Mouse (Mus musculus): ENCODE data around the gene Zmynd8.

Gene Zmynd8

DNA sequence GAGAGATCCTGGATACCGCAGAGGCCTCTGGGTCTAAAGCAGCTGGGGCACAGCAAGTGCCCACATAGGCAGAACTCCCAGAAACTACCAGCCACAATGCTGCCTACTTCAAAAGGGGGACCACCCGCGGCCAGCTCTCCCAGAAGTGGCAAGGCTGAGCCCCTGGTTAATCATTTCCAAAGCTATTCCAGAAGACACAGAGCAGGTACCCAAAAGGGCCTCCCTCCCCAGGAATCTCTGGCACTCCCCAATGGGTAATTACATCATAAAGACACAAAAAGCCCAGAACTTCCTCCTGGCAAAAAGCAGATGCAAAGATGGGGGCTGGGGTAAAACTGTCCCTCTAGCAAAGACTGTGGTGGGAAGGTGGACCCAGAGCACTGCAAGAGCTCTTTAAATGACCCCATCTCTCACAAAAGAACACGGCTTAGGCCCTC, 41.4 kb downstream of the Zmynd8 start:
- DNase-seq, result peak; percentile 41

DNA sequence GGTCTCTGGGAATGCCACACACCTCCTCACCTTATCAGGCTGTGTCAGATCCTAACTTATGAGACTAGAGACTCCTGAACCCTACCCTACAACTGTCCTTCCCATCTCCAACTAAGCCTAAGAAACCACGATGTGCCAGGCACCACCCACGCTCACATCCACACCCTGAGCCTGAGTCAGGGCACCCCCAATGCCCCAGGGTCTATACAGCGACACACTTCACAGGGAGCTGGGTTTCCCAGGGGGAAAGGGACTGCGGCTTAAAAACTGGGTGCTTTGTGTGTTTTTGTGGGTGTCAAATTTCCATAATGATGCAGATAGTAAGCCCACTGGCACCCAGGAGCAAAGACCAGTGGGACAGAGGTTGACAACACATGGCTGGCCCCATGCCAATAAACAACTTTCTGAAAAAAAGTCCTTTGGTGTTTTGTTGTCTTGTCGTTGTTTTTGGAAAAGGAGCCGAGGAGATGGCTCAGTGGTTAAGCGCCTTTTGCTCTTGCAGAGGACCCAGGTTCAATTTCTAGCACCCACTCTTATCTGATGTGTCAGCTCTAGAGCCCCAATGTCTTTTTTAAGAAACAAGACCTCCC, 42.1 kb downstream of the Zmynd8 start:
- DNase-seq, result no peak

DNA sequence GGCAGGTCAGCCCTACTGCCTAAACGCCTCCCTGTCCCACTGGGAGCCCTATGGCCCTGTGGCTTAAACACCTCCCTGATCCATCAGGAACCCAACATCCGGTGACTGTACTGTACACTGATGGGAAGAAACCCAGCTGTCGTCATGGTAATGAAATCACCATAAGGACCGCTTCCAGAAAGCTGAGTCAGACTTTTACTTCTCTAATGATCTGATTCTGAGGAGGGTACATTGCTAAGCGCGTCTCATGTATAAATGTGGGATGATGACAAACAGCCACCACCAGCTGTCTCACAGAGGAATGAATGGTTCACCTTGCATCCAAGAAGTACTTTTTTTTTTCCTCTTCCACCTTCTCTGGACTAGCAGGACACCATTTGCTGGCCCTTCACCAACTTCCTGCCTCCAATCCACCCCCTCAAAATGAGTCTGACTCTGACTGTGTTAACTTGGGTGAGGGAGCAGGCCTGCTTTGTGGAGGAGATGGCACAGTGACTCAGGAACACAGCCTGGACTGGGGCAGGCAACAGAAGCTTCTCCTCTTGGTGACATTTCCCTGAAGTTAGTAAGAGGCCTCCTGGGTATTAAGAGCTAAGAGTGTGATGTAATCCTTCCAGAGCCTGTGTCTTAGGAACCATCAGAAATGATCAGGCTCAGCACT, 43.0 kb downstream of the Zmynd8 start:
- peak; percentile 53 for DNase-seq

DNA sequence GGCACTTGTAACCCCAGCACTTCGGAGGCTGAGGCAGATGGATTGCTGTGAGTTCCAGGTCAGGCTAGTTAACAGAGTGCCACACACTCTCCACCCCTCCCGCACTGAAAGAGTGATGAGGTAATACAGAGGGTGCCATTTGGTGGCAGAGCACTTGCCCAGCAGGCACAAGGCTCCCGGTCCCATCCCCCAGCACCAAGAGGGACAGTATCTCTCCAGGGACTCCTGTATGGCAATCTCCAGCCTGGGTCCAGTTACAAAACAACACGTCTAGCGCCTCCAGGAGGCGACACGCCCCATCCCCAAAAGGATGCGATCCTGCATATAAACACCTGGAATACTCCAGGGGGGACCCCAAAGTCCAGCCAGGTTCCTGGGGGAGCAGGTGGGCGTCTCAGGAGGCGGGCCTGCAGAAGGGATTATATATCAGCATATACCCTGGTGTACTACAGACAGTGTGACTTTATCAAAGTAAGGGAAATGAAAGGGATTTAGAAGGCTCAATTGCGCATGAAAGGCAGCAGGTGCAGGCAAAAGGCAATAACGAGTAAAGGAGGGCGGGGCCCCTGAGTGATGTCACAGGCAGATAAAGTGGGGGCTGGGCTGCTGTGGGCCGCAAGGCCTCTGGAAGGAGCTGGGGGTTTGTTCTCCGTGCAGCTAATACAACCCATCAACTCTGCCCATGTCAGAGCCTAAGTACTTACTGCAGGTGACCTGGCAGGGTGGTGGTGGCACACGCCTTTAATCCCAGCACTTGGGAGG, 44.4 kb downstream of the Zmynd8 start:
- no peak for DNase-seq

DNA sequence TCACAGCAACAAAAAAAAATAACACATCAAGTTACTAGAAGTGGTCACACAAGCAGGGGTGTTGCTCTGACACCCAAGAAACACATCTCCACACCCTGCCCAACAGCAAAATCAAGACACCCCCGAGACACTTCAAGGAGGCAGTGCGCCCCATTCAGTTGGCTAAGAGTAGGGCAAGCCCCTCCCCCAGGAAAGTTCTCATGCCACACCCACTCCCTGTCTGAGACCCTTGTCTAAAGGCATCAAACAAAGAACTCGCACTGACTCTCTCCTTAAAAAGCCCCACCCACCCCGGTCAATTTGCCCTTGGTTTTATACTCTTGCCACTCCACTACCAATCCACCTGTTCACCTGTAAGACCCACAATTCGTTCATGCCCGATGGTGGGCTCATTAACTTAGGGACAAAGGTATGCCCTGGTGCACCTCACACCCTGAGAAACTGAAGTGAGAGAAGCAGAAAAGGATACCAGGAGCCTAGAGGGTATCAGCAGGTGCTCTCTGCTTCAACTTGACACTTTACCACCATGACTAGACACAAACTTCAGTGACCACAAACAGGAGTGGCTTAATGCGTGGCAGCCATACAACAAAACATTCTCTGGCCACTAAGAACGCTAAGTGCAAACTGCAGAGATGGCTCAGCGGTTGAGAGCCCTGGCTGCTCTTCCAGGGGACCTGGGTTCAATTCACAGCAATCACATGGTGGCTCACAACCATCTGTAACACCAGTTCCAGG, 45.8 kb downstream of the Zmynd8 start:
- DNase-seq, result no peak

DNA sequence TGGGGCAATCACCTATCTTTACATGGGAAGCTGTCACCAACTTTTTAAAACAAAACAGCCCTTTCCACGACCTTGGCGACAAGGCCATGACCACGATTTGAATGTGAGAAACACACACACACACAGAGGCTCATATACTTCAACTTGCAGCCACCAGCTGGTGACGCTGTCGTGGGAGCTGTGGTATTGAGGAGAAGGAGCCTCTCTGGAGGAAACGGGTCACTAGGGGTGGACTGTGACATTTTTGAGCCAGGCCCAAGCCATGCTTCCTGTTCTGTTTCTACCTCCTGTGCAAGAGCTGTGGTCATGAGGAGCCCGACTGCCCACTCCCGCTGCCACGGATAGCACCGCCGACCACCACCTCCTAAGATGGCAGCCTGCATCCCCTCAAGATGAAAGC, 46.4 kb downstream of the Zmynd8 start:
- DNase-seq, result peak; percentile 37

DNA sequence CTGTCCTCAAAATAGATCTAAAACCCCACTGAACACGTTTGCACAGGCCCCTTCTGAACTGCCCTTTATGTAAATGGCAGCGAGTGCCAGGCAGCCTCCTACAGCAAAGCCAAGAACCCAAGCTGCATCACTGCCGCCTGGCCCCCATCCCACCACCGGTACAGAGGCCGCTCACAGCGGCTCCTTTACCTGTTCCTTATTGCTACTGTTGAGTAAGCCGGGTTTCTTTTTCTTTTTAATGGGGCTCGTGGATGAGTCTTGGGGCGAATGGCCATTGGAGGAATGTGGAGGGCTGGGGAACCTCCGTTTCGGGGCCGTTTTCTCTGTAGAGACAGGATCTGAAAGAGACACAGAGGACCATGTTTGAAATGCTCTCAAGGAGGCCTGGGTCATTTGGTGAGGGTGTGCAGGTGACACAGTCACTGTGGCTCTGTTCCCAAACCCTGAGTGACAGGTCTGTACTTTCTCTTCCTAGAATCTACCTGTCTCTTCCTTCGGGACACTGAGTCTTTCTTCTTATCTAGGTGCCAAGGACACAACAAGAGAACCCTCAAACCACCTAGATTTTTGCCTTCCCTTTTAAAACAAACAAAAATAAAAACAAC, 46.9 kb downstream of the Zmynd8 start:
- DNase-seq, result no peak

DNA sequence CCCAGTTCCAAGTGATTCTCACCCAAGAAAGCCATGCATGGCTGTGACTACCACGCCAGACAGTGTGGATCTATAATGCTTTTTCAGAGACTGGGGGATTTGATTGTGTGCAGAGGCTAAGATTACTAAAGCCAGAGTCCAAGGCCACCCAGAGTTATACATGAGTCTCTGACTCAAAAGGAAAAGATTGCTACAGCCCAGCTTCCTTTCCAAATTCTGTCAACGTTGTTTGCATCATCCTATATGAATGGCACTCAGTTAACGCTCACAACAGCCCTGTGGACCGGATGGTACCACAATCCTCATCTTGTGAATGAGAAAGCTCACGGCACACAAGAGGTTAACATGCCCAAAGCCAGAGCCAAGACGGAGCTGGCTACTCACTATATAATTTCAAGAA, 48.0 kb downstream of the Zmynd8 start:
- DNase-seq, result no peak

DNA sequence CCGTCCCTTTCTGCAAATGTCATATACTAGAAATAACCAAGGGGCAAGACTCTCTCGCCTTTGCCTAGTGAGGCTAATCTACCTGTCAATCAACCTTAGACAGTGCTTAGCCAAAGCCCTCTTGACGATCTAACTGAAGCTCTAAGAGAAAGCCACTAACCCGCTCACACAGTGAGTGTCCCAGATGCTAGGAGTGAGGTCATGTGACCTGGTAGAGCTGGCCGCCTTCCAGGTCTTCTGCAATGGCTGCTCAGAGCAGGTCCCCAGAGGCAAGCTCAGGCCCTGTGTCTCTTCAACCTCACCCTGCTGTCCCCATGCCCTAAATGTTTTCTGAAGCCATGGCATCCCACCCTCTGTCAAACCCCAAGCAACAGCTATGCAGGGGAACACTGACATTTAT, 49.7 kb downstream of the Zmynd8 start:
- peak; percentile 77 for DNase-seq

DNA sequence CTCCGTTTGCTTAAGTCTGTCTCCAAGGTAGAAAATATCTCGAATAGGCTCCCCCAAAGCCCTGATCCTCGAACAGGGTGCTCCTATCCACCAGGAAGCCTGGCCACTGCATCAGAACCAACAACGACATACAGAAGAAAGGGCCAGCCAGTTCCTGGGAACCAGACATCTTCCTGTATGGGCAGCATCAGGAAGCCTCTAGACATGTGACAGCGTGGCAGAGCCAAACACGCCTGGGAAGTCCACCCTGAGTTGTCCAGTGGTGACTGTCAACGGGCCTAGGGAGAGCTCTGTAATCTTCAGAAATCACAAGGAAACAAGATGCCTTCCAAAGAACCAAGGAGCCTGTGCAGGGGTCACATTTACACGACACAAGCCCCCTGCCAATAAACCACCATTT, 52.0 kb downstream of the Zmynd8 start:
- DNase-seq, result peak; percentile 27

DNA sequence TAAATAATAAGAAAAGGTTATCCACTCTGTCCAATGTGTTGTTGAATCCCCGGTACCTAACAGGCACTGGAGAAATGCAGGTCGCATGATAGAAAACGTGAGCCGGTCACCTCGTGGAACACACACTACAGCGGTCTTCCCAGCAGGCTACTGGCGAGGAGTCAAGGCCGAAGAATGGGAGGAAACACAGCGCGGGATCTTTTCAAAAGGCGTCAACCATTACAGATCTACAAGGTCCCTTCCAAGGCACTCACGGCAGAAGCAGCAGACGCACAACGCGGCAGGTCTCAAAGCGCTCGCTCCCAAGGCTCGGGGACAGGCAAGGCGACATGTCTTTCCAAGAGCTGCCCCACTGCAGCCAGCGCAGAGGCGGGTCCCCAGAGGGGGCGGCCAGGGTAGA, 53.3 kb downstream of the Zmynd8 start:
- DNase-seq, result peak; percentile 49

DNA sequence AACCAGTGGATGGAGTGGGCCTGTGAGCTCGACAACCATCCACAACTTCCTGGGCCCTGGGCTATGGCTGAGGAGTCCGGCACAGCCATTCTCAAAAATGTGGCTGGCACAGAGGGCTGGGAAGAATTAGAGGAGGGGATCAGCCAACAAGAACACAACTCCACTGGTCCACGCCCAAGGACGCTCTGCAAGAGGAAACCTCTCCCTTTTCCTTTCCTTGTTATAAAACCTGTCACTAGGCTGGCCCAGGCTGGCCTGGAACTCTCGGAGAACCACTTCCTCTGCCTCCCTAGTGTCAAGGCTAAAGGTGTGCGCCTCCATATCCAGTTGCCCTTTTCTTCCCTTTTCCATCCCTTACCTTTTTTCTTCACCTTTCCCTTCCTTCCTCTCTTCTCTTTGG, 55.5 kb downstream of the Zmynd8 start:
- DNase-seq, result peak; percentile 55

DNA sequence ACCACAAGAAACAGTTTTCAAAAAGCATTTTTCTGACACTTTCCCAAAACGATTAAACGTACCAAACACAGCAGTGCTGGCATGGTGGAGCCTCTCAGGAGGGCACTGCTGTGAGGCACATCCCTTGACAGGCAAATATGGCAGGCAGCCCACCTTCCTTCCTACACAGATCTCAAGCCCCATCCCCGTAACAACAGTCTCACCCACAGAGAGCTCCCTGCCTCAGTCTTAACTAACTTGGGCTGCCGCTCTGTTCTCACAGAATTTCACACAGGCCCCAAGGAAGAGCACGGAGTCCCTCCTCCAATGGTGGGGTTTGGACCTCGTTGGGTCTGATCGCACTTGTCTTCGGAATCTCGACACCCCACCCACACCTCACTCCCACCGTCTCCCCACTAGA, 56.6 kb downstream of the Zmynd8 start:
- no peak for DNase-seq

DNA sequence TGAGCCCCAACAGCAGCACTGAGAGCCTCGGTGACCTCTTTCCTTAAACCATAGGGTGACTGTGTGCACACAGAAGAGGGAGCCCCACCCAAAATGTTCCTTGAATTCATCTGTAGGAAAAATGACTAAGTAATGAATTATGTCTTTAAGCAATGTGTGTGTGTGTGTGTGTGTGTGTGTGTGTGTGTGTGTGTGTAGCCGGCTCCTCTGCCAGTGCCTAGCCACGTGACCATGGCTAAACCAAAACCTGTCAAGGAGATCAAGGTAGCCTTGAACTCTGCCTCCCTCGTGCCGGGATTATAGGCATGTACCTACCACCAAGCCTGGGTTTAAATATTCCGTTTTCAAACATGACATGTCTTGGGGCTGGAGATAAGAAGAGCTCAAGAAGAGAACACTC, 57.0 kb downstream of the Zmynd8 start:
- DNase-seq, result no peak

DNA sequence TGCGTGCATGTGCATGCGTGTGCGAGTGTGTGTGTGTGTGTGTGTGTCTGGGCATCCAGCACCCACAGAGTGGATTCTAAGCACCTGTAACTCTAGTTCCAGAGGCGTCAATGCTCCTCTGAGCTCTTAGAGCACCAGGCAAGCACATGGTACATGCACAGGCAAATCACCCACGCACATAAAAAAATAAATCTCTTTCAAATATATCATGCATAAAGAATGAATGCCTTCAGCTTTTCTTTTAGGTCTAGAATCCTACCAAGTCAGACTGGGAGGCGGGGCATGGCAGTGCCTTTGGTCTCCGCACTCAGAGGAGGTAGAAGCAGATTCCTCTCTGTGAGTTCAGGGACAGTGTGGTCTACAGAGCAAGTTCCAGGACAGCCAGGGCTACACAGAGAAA, 58.0 kb downstream of the Zmynd8 start:
- DNase-seq, result no peak

DNA sequence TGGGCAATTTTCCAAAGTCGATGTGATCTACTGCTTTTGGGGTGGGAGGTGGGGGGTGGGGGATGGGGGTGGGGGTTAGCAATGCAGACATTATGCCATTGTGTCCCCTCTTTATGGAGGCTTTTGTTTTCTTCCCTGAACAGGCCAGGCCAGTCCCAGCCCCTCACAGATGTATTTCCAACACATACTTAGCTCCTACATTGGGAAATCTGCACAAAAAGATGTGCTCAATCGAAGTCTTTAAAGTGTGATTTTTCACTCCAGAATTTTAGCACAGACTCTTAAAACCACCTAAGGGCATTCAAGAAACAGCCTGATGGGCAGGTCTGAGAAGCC, 59.5 kb downstream of the Zmynd8 start:
- DNase-seq, result no peak

DNA sequence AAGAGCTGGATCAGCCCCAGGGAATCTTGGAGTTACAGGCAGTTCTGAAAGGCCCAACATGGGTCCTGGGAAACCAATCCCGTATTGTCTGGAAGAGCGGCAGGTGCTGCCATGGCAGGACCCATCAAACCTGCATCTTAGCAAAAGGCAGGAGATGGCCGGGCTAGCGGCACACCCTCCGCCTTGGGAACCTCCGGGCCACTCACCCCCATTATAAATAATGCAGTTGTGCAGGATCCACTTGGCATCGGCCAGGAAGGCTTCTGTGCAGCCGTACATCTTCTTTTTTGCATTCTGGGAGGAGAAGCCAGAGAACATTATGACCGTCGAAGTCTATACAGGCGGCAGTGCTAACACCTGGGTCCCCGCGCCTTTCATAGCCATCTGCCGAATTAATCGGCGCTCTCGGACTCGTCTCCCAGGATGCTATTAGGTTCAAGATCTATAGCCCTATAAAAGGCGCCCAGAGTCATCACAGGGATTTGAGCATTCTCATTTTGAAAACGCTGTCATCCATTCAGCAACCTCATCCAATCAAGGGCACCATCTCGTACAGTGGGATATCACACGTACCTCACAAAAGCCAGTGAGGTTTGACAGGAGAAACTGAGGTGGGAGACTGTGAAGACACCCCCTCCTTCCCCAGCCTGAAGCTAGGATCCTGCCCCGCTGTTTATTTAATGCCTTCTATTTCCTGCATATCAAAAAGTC, 60.1 kb downstream of the Zmynd8 start:
- DNase-seq, result no peak

DNA sequence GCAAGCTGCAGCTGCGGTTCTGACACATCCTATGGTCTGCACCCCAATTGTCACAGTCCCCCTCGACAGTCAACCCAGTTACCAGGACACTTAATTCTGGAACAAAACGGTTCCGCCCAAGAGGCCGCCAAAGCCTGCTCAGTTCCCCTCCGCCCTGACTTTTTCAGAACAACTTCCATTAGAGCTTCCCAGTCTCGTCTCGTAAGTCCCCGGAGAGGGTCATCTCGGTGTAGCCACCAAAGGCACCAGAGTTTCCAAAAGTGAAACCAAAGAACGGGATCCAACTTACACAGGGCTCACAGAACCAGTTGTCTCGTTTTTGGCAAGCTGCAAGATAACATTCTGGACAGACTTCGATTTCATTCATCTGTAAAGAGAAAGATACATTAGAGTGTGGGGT, 64.2 kb downstream of the Zmynd8 start:
- DNase-seq, result no peak

DNA sequence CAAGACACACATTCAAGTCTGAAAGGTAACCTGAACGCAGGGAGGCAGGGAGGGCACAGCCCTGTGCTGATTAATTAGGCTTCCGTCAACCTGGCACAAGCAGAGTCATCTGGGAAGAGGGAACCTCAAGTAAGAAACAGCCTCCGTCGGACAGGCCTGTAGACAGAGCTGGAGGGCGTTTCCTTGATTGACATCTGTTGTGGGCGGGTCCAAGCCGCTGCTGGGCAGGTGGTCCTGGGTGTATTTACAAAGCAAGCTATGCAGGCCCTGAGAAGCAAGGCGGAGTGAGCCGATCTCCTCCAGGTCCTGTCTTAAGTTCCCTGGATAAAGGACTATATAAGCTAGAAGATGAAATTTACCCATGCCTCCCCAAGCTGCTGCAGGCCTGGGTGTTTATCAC, 65.3 kb downstream of the Zmynd8 start:
- no peak for DNase-seq

DNA sequence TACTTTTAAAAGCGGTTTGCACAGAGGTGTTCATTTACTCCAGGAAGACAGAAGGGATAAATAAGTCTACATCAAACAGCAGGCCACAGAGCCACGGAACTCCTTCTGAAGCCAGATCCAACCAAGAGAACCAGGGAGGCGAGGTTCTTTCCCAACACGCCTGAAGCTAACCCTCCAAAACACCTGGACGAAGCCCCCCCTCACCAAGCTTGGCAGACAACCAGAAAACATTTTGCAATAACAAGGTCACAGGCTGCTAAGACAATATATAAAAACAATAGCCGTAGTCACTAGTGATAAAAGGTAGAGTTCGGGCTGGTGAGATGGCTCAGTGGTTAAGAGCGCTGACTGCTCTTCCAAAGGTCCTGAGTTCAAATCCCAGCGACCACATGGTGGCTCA, 66.1 kb downstream of the Zmynd8 start:
- peak; percentile 34 for DNase-seq

DNA sequence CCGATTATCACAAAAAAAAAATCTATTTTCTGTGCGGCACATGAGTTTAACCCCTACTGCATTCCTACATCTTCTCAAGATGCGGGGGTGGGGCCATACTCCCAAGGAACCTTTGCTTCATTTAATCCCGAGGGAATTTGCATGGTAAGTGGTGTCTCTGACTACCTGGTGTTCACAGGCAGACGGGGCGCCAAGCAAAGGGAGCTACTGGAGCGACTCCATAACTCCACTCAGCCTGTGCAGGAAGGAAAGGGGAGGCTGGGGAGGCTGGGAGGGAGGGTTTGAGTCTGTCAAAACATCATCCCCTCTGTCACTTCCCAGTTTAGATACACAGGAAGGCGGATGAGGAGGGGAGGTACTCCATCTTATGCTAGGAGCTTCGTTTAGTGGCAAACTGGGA, 66.5 kb downstream of the Zmynd8 start:
- peak; percentile 54 for DNase-seq

DNA sequence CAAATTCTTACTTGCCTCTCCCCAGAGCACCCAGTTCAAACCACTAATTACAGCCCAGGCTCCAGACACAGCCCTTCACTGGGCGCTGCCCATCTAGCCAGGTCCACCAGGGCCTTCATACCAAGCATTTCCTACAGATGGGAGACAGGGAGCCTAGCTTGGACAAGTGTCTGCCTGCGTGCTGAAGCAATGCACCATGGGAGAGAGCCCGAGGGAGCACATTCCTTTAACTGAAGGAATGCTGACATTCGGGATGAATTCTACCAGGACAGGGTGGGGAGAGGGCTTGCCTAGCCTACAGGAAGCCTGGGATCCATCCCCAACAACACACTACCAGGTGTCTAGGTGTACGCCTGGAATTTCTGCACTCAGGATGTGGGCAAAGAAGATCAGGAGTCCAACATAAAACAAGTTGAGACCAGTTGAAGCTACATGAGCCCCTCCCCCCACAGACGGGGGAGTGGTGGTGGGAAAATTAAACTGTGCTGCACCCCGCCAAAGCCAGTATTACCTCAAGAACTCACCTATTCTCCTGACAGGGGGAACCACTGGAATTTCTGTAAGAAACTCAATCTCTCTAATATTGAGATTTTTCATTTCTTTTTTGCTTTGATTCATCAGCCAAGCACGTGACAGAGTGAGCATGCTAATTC, 67.1 kb downstream of the Zmynd8 start:
- DNase-seq, result no peak

Measured in lung, postnatal 14 days (tissue).